Mouse (Mus musculus): ENCODE results near the gene Prpsap2. TPM values are rescaled to one million over a fixed set of nuclear protein-coding genes. Genes with fewer than 3 reads are reported as not detected.

Prpsap2 gene
- polyA plus RNA-seq, 1 experiment, result 64.2 TPM

GRCm38 (mm10) chr11:61722077-61722476 lies 39.8 kb downstream of the Prpsap2 start:
- TF ChIP-seq POLR2A (IDR thresholded peaks at IDR 0.05; ENCODE audit: insufficient read depth, low read length), result no peak
- TF ChIP-seq CTCF (IDR thresholded peaks at IDR 0.05; ENCODE audit: low read depth, low read length), result no peak
- no peak for TF ChIP-seq EP300 (IDR thresholded peaks at IDR 0.05; ENCODE audit: insufficient read depth, low read depth, low read length)
- Histone ChIP-seq H3K4me1 (ENCODE audit: control insufficient read depth, insufficient read depth, low read length) (no peaks in the 10 kb centered on the region), H3K27me3 (ENCODE audit: control insufficient read depth, insufficient read depth, low read length, poor library complexity, severe bottlenecking) (no peaks in the 10 kb centered on the region), H3K4me3 (ENCODE audit: low read depth, low read length) (no peak overlapping the region), H3K9ac (ENCODE audit: low read depth, poor library complexity, severe bottlenecking) (no peak overlapping the region), H3K36me3 (ENCODE audit: control insufficient read depth, insufficient read depth, low read length, poor library complexity, severe bottlenecking) (no peaks in the 10 kb centered on the region), H3K9me3 (replicated peaks; ENCODE audit: control insufficient read depth, insufficient read depth, low read length, poor library complexity, severe bottlenecking) (no peaks in the 10 kb centered on the region), H3K27ac (ENCODE audit: insufficient read depth, low read length) (no peak overlapping the region)

- Histone ChIP-seq H3K27ac (ENCODE audit: insufficient read depth, low read length) (no peak within 1 kb of the TSS), H3K27me3 (ENCODE audit: control insufficient read depth, insufficient read depth, low read length, poor library complexity, severe bottlenecking) (no peaks in the 10 kb centered on the region), H3K9ac (ENCODE audit: low read depth, poor library complexity, severe bottlenecking) (no peak within 1 kb of the TSS), H3K36me3 (ENCODE audit: control insufficient read depth, insufficient read depth, low read length, poor library complexity, severe bottlenecking) (no peaks in the 10 kb centered on the region), H3K4me1 (ENCODE audit: control insufficient read depth, insufficient read depth, low read length) (no peaks in the 10 kb centered on the region), H3K4me3 (ENCODE audit: low read depth, low read length) (no peak within 1 kb of the TSS), H3K9me3 (replicated peaks; ENCODE audit: control insufficient read depth, insufficient read depth, low read length, poor library complexity, severe bottlenecking) (no peaks in the 10 kb centered on the region)
- TF ChIP-seq POLR2A (IDR thresholded peaks at IDR 0.05; ENCODE audit: insufficient read depth, low read length) (no peak), CTCF (IDR thresholded peaks at IDR 0.05; ENCODE audit: low read depth, low read length) (no peak), EP300 (IDR thresholded peaks at IDR 0.05; ENCODE audit: insufficient read depth, low read depth, low read length) (no peak)
Observed at GRCm38 (mm10) chr11:61720636-61721035, 41.3 kb downstream of the Prpsap2 start, which contains the start of gene Slc5a10. TSS of gene Slc5a10 (minus strand) at chr11:61720826.

DNA sequence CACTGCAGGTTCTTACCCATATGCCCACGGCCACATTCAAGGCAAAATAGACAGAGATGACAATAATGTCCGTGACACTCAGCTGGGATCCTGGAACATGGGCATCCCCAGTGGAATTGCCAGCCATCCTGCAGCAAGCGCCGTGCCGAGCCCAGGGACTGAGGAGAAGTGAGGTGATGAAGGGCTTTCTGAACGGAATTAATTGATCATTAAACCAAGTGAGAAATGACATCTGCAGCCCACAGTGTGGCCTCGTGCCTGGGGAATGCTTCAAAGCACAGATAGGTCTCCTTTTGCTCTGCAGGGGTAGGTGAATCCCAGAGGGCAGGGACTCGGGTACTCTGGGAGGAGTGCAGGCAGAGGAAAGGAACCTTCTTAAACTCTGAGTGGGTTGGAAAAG lies 42.1 kb downstream of the Prpsap2 start:
- TF ChIP-seq EP300 (IDR thresholded peaks at IDR 0.05; ENCODE audit: insufficient read depth, low read depth, low read length), result no peak
- no peak for TF ChIP-seq CTCF (IDR thresholded peaks at IDR 0.05; ENCODE audit: low read depth, low read length)
- TF ChIP-seq POLR2A (IDR thresholded peaks at IDR 0.05; ENCODE audit: insufficient read depth, low read length), result no peak
- Histone ChIP-seq H3K9ac (ENCODE audit: low read depth, poor library complexity, severe bottlenecking) (no peak overlapping the region), H3K4me1 (ENCODE audit: control insufficient read depth, insufficient read depth, low read length) (no peaks in the 10 kb centered on the region), H3K36me3 (ENCODE audit: control insufficient read depth, insufficient read depth, low read length, poor library complexity, severe bottlenecking) (no peaks in the 10 kb centered on the region), H3K27ac (ENCODE audit: insufficient read depth, low read length) (no peak overlapping the region), H3K9me3 (replicated peaks; ENCODE audit: control insufficient read depth, insufficient read depth, low read length, poor library complexity, severe bottlenecking) (no peaks in the 10 kb centered on the region), H3K4me3 (ENCODE audit: low read depth, low read length) (no peak overlapping the region), H3K27me3 (ENCODE audit: control insufficient read depth, insufficient read depth, low read length, poor library complexity, severe bottlenecking) (no peaks in the 10 kb centered on the region)

- H3K9ac ChIP-seq (ENCODE audit: low read depth, poor library complexity, severe bottlenecking), result no peak overlapping the region
- TF ChIP-seq POLR2A (IDR thresholded peaks at IDR 0.05; ENCODE audit: insufficient read depth, low read length), result no peak
- no peak for TF ChIP-seq EP300 (IDR thresholded peaks at IDR 0.05; ENCODE audit: insufficient read depth, low read depth, low read length)
- no peak for TF ChIP-seq CTCF (IDR thresholded peaks at IDR 0.05; ENCODE audit: low read depth, low read length)
- H3K27ac ChIP-seq (ENCODE audit: insufficient read depth, low read length), result no peak overlapping the region
- H3K4me1 ChIP-seq (ENCODE audit: control insufficient read depth, insufficient read depth, low read length), result no peaks in the 10 kb centered on the region
- no peak overlapping the region for H3K4me3 ChIP-seq (ENCODE audit: low read depth, low read length)
- H3K27me3 ChIP-seq (ENCODE audit: control insufficient read depth, insufficient read depth, low read length, poor library complexity, severe bottlenecking), result no peaks in the 10 kb centered on the region
- no peaks in the 10 kb centered on the region for H3K36me3 ChIP-seq (ENCODE audit: control insufficient read depth, insufficient read depth, low read length, poor library complexity, severe bottlenecking)
- no peaks in the 10 kb centered on the region for H3K9me3 ChIP-seq (replicated peaks; ENCODE audit: control insufficient read depth, insufficient read depth, low read length, poor library complexity, severe bottlenecking)
Observed at GRCm38 (mm10) chr11:61719387-61719786, 42.5 kb downstream of the Prpsap2 start.

DNA sequence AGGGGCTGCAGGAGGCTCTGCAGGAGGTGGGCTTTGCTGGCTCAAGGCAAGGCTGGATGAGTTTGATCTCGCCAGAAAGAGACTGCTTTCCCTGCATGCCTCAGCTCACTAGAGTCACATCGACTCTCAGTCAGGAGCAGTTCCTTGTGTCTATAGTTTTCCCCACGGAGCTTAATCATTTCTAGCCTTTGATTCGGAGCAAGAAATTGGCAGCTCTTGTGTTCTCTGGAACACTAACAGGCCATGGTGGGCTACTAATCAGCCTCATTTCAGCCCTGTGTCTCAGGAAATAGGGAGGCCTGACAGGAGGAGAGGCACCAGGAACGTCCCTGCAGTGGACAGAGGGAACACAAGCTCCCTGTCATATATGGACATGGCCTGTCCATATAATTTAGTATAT lies 43.9 kb downstream of the Prpsap2 start:
- Histone ChIP-seq H3K36me3 (ENCODE audit: control insufficient read depth, insufficient read depth, low read length, poor library complexity, severe bottlenecking) (no peaks in the 10 kb centered on the region), H3K4me1 (ENCODE audit: control insufficient read depth, insufficient read depth, low read length) (peaks cover under 1% of the 10 kb centered on the region), H3K4me3 (ENCODE audit: low read depth, low read length) (no peak overlapping the region), H3K27ac (ENCODE audit: insufficient read depth, low read length) (no peak overlapping the region), H3K27me3 (ENCODE audit: control insufficient read depth, insufficient read depth, low read length, poor library complexity, severe bottlenecking) (no peaks in the 10 kb centered on the region), H3K9me3 (replicated peaks; ENCODE audit: control insufficient read depth, insufficient read depth, low read length, poor library complexity, severe bottlenecking) (no peaks in the 10 kb centered on the region), H3K9ac (ENCODE audit: low read depth, poor library complexity, severe bottlenecking) (no peak overlapping the region)
- no peak for TF ChIP-seq EP300 (IDR thresholded peaks at IDR 0.05; ENCODE audit: insufficient read depth, low read depth, low read length)

DNA sequence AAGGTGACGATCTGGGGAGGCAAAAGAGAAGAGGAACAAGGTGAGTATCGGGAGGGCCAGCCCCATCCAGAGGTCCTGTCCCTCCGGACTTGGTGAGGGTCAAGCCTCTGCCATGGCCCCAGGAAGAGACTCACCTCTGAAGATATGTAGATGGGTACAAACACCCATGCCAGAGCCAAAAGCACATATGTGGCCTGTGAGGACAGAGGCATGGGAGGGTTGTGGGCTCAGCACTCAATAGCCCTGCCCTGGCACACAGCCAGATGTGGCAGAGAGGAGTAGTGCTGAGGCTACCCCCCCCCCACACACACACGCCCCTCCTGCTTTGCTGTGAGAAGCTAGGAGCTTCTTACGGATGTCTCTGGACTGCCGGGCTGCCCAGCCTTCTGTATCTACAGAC lies 46.8 kb downstream of the Prpsap2 start:
- Histone ChIP-seq H3K36me3 (ENCODE audit: control insufficient read depth, insufficient read depth, low read length, poor library complexity, severe bottlenecking) (no peaks in the 10 kb centered on the region), H3K9ac (ENCODE audit: low read depth, poor library complexity, severe bottlenecking) (no peak overlapping the region), H3K27me3 (ENCODE audit: control insufficient read depth, insufficient read depth, low read length, poor library complexity, severe bottlenecking) (no peaks in the 10 kb centered on the region), H3K4me3 (ENCODE audit: low read depth, low read length) (no peak overlapping the region), H3K27ac (ENCODE audit: insufficient read depth, low read length) (no peak overlapping the region), H3K4me1 (ENCODE audit: control insufficient read depth, insufficient read depth, low read length) (peaks cover 3% of the 10 kb centered on the region), H3K9me3 (replicated peaks; ENCODE audit: control insufficient read depth, insufficient read depth, low read length, poor library complexity, severe bottlenecking) (no peaks in the 10 kb centered on the region)
- TF ChIP-seq EP300 (IDR thresholded peaks at IDR 0.05; ENCODE audit: insufficient read depth, low read depth, low read length), result no peak
- no peak for TF ChIP-seq POLR2A (IDR thresholded peaks at IDR 0.05; ENCODE audit: insufficient read depth, low read length)
- TF ChIP-seq CTCF (IDR thresholded peaks at IDR 0.05; ENCODE audit: low read depth, low read length), result no peak
